Mouse (Mus musculus) ES-E14 (cell line): ENCODE data around the gene Gm45717. TPM values are rescaled to one million over a fixed set of nuclear protein-coding genes. Genes with fewer than 3 reads are reported as not detected.

ENCODE experiments used
- DNase-seq: peaks from one replicate; pipeline ENCODE4 v3.0.0-alpha.2; 2013; ENCODE audit warnings: low read depth, low spot score
- H3K27ac ChIP-seq: 2 replicates; pipeline ENCODE4 v1.5.1; 2012; ENCODE audit warnings: low read depth, mild to moderate bottlenecking, low read length, moderate library complexity, mixed read lengths; ENCODE audit not compliant: poor library complexity, insufficient read depth, severe bottlenecking
- H3K36me3 ChIP-seq: 2 replicates; pipeline ENCODE4 v1.6.1; 2012; ENCODE audit warnings: mild to moderate bottlenecking, low read length, moderate library complexity, mixed read lengths; ENCODE audit not compliant: control insufficient read depth, poor library complexity, insufficient read depth, severe bottlenecking
- H3K4me1 ChIP-seq, 2 experiments: fragments of 150-350 bp in 1 of 2; sonication (generic) in 1 of 2; 2 replicates each; pipeline ENCODE4 v1.6.1; 2012; ENCODE audit warnings: low read length in 2 of 2, mild to moderate bottlenecking in 1 of 2, mixed read lengths in 1 of 2; ENCODE audit not compliant: control insufficient read depth in 2 of 2, insufficient read depth in 2 of 2, poor library complexity in 1 of 2
- H3K4me3 ChIP-seq, 2 experiments: fragments of 150-350 bp in 1 of 2; sonication (generic) in 1 of 2; 2 replicates each; pipeline ENCODE4 v1.5.1; 2012; ENCODE audit warnings: low read length in 2 of 2, low read depth in 1 of 2, mild to moderate bottlenecking in 1 of 2, mixed read lengths in 1 of 2; ENCODE audit not compliant: insufficient read depth in 1 of 2, poor library complexity in 1 of 2, severe bottlenecking in 1 of 2
- H3K9ac ChIP-seq: 2 replicates; pipeline ENCODE4 v1.6.1; 2012; ENCODE audit warnings: low read depth, mild to moderate bottlenecking, low read length, mixed read lengths; ENCODE audit not compliant: poor library complexity, insufficient read depth, severe bottlenecking
- H3K9me3 ChIP-seq: fragments of 150-350 bp; sonication (generic); 2 replicates; pipeline ENCODE4 v1.6.1; 2012; ENCODE audit warnings: low read depth, mild to moderate bottlenecking, low read length; ENCODE audit not compliant: control insufficient read depth, insufficient read depth
- CHD2 ChIP-seq: IDR thresholded peaks from 2 replicates; pipeline ENCODE4 v1.6.1; 2014; ENCODE audit warnings: mild to moderate bottlenecking, low read depth, low read length, inconsistent platforms
- HCFC1 ChIP-seq: IDR thresholded peaks from 2 replicates; pipeline ENCODE4 v1.6.1; 2012; ENCODE audit warnings: low read length, inconsistent platforms, borderline replicate concordance; ENCODE audit not compliant: insufficient read depth
- MAFK ChIP-seq: IDR thresholded peaks from 2 replicates; pipeline ENCODE4 v1.6.1; 2014; ENCODE audit warnings: mild to moderate bottlenecking, low read depth, low read length, inconsistent platforms; ENCODE audit not compliant: insufficient read depth
- ZC3H11A ChIP-seq: IDR thresholded peaks from 2 replicates; pipeline ENCODE4 v1.6.1; 2012; ENCODE audit warnings: low read depth, mild to moderate bottlenecking, inconsistent platforms, low read length, borderline replicate concordance
- ZNF384 ChIP-seq: IDR thresholded peaks from 2 replicates; pipeline ENCODE4 v1.6.1; 2012; ENCODE audit warnings: low read depth, low read length, inconsistent platforms
- in situ Hi-C, 2 experiments: fragments of 600-800 bp; cut with MboI; formaldehyde crosslinking; loops; one replicate each; pipeline ENCODE4 v1.15.1; 2025; ENCODE audit warnings: low sequenced_read_pairs in 2 of 2, inconsistent platforms in 1 of 2; ENCODE audit not compliant: unreplicated experiment in 2 of 2
- total RNA-seq: library from RNA; depleted of rRNA; stranded (reverse); fragments of 300-350 nt; gene quantifications from 2 replicates; pipeline ENCODE4 v1.2.3, GENCODE M21; 2012

Gm45717 gene
- total RNA-seq, 1 experiment = not detected

DNA sequence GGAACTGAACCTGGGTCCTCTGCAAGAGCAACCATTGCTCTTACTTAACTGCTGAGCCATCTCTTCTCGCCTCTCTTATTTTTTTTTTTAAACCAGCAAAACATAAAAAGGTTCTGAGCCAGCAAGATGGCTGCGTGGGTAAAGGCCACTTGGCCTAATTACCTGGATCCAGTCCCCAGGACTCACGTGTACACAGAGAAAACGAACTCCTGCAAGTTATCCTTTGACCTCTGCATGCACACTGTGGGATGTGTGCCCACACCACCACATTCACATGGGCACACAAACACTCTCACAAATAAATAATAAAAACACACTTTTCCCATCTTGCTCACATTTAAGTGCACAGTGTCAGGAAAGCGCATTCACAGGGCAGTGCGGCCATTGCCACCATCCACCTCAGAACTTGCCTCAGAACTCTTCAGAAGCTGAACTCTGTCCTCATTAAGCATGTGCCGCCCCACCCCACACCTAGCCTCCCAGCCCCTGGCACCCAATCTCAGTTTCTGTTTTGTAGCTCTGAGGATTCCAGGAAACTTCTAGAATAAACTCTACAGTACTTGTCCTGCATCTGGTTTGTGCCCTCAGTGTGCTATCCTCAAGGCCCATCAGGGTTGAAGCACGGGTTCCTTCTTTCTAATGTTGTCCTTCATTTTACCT, 41.6 kb downstream of the Gm45717 start:
- no peak overlapping the region for H3K4me3 ChIP-seq
- no peak overlapping the region for H3K9ac ChIP-seq
- no peaks in the 10 kb centered on the region for H3K9me3 ChIP-seq
- H3K27ac ChIP-seq = no peak overlapping the region
- no peak for DNase-seq
- H3K4me1 ChIP-seq = peaks cover 2 to 7% of the 10 kb centered on the region in 2 experiments; a peak in 3 of 4 replicates
- TF ChIP-seq HCFC1 (no peak), ZC3H11A (no peak), MAFK (no peak), CHD2 (no peak), ZNF384 (no peak)
- no peaks in the 10 kb centered on the region for H3K36me3 ChIP-seq
- in situ Hi-C loops = no loop called here

DNA sequence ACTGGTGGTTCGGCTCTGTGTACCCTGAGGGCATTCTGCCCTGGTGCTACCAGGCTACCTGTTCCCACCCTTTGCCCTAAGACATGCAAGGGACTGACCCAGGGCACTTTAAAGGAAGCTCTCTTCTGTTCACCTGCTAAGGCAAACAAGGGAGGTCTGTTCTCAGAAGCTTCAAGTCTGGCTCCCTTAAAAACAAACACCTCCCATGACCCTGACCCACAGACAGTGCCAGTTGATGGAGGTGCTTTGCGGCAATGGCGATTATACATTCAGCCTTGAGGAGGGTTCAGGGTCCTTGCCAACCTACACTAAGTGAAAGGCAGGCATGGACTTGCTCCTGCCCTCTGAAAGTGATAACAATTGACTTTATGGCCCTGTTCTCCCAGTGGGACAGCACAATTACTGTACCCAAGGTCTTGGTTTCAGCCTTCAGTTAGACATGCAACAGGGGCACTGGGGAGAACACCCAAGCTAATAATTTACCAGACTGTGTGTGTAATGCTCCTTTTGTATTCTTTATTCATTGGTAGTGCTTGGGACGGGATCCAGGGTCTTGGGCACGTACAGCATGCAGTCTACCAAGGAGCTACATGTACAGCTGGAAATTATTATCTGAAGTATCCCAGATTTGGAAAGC, 42.8 kb downstream of the Gm45717 start:
- Histone ChIP-seq H3K9me3 (no peaks in the 10 kb centered on the region), H3K36me3 (no peaks in the 10 kb centered on the region), H3K9ac (no peak overlapping the region), H3K4me1 (peaks cover 2 to 7% of the 10 kb centered on the region in 2 experiments; a peak in 3 of 4 replicates), H3K4me3 (no peak overlapping the region), H3K27ac (no peak overlapping the region)
- TF ChIP-seq HCFC1 (no peak), CHD2 (no peak), ZC3H11A (no peak), ZNF384 (no peak), MAFK (no peak)
- DNase-seq = no peak
- in situ Hi-C loops = no loop called here

DNA sequence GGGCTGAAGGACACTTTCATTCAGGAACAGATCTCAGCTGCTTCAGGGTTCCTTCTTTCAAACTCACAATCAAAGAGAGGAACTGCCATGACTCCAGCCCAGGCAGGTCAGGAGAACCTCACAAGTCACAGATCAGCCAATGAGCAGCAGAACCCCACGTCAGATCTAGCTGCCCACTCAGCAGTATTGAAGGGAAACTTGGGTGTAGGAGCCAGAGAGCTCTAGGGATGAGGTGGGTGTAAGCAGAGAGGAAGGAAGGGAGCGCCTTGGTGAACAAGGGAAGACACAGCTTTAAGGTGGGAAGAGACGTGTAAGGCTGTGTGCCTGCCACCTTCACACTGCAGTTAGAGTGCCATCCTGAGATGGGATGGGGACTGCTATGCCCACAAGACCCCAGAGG, 43.4 kb downstream of the Gm45717 start:
- TF ChIP-seq CHD2 (no peak), ZNF384 (no peak), MAFK (no peak), HCFC1 (no peak), ZC3H11A (no peak)
- Histone ChIP-seq H3K36me3 (no peaks in the 10 kb centered on the region), H3K4me3 (no peak overlapping the region), H3K9me3 (no peaks in the 10 kb centered on the region), H3K27ac (no peak overlapping the region), H3K4me1 (peaks cover 2 to 7% of the 10 kb centered on the region in 2 experiments; a peak in 3 of 4 replicates), H3K9ac (no peak overlapping the region)
- in situ Hi-C loops = no loop called here
- no peak for DNase-seq

DNA sequence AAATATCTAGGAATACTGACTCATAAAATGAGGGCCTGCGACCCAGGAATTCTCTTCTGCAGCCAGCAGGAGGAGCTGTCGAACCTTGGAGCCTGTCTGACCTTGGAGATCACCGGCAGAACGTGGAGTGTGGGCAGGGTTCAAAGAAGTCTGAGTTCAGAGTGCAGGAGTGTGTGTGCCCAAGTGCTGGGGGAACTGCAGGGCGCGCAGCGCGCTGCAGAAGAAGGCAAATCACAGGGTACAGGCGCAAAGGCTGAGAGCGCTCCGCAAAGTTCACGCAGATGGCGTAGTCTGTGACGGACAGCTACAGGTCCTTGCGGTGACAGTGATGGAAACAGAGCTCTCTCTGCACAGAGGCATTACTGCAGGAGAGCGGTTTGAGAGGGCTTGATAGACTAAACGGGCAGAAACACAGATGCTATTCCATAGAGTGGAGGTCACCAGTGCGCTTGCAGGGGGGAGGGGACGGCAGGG, 47.1 kb downstream of the Gm45717 start:
- no peaks in the 10 kb centered on the region for H3K9me3 ChIP-seq
- TF ChIP-seq ZC3H11A (peak; percentile 90), CHD2 (no peak)
- H3K36me3 ChIP-seq = no peaks in the 10 kb centered on the region
- no peak overlapping the region for H3K9ac ChIP-seq
- peak; percentile 90 for DNase-seq
- H3K27ac ChIP-seq = no peak overlapping the region
- in situ Hi-C loops = no loop called here
- H3K4me1 ChIP-seq = peaks cover 2 to 10% of the 10 kb centered on the region in 2 experiments; a peak in 3 of 4 replicates
- peak overlapping the region; percentile 6 to 27; a peak in 3 of 4 replicates for H3K4me3 ChIP-seq

DNA sequence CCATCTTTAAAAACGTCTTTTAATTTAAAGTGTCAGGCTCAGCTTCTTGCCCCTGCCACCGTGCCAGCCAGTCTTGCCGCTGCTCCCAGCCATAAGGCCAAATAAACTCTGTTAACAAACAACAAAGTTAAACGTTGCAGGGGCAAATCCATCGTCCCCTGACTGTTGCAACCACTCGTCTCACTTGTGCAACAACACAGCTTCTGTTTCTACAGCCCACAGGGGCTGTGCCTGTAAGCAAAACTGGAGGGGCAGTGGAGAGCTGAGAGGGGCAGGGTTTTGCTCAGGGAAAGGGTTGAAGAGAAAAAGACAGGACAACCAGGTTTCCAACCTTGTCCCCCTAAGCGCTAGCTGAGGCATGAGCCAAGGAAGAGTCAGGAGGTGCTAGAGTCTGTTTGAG, 47.6 kb downstream of the Gm45717 start:
- TF ChIP-seq ZNF384 (no peak), CHD2 (no peak)
- in situ Hi-C loops = no loop called here
- H3K36me3 ChIP-seq = no peaks in the 10 kb centered on the region
- no peak overlapping the region for H3K9ac ChIP-seq
- H3K9me3 ChIP-seq = no peaks in the 10 kb centered on the region
- no peak for DNase-seq
- H3K4me3 ChIP-seq = no peak overlapping the region
- no peak overlapping the region for H3K27ac ChIP-seq
- peaks cover 2 to 10% of the 10 kb centered on the region in 2 experiments; a peak in 3 of 4 replicates for H3K4me1 ChIP-seq
